Mouse (Mus musculus): ENCODE data around the gene Rimklb. TPM values are rescaled to one million over a fixed set of nuclear protein-coding genes. Genes with fewer than 3 reads are reported as not detected.

Gene Rimklb
- total and polyA plus RNA-seq, 2 experiments from 2014 or later: 120 to 134 TPM

- Histone ChIP-seq H3K36me3 (ENCODE audit: insufficient read depth, low read length) (no peaks in the 10 kb centered on the region), H3K27ac (ENCODE audit: low read depth, low read length) (no peak overlapping the region), H3K9me3 (ENCODE audit: low read length) (no peaks in the 10 kb centered on the region), H3K4me2 (ENCODE audit: low read depth, low read length, poor library complexity, severe bottlenecking) (no peak overlapping the region), H3K4me3 (ENCODE audit: low read depth, low read length) (no peak overlapping the region), H3K27me3 (ENCODE audit: insufficient read depth, low read length) (no peaks in the 10 kb centered on the region), H3K9ac (replicated peaks; ENCODE audit: low read length, poor library complexity, severe bottlenecking) (no peak overlapping the region), H3K4me1 (ENCODE audit: insufficient read depth, low read length) (no peaks in the 10 kb centered on the region)
- WGBS: 90% methylated on average over 8 of the region's 8 CpGs
- no peak for ATAC-seq (ENCODE audit: low FRiP score)
- no peak for DNase-seq (ENCODE audit: low spot score)
- no peak for TF ChIP-seq CTCF (IDR thresholded peaks at IDR 0.05)
Observed at GRCm38 (mm10) chr6:122411281-122411680, 87.3 kb downstream of the Rimklb start.

- Histone ChIP-seq H3K4me3 (ENCODE audit: low read depth, low read length) (no peak overlapping the region), H3K27me3 (ENCODE audit: insufficient read depth, low read length) (no peaks in the 10 kb centered on the region), H3K27ac (ENCODE audit: low read depth, low read length) (no peak overlapping the region), H3K4me1 (ENCODE audit: insufficient read depth, low read length) (no peaks in the 10 kb centered on the region), H3K4me2 (ENCODE audit: low read depth, low read length, poor library complexity, severe bottlenecking) (no peak overlapping the region), H3K36me3 (ENCODE audit: insufficient read depth, low read length) (no peaks in the 10 kb centered on the region), H3K9me3 (ENCODE audit: low read length) (no peaks in the 10 kb centered on the region), H3K9ac (replicated peaks; ENCODE audit: low read length, poor library complexity, severe bottlenecking) (no peak overlapping the region)
- ATAC-seq (ENCODE audit: low FRiP score) (no peak), DNase-seq (ENCODE audit: low spot score) (peak; percentile 62)
- peak; percentile 73 for TF ChIP-seq CTCF (IDR thresholded peaks at IDR 0.05)
- 18% methylated on average over 3 of the region's 3 CpGs for WGBS
Observed at GRCm38 (mm10) chr6:122402240-122402639, 96.3 kb downstream of the Rimklb start.

DNA sequence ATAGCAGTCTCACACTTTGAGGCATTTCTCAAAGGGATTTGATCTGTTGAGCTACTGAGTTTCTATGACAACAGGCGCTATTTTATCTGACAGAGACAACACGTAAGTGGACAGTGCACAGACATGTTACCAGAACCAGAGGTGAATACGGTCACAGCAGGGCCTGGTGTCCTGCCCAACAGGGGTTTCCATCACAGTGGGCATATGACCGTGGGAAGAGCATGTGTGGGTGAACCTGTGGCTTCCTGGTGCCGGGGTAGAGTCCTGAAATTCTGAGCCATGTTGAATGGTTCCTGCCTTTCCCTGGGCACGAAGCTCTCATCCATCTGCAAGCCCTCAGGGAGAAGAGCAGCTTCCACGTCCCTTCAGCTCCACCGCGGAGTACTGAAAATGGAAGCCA is 98.3 kb downstream of the Rimklb start:
- H3K4me3 ChIP-seq (ENCODE audit: low read depth, low read length): no peak overlapping the region
- ATAC-seq (ENCODE audit: low FRiP score): no peak
- H3K4me2 ChIP-seq (ENCODE audit: low read depth, low read length, poor library complexity, severe bottlenecking): no peak overlapping the region
- no peaks in the 10 kb centered on the region for H3K4me1 ChIP-seq (ENCODE audit: insufficient read depth, low read length)
- H3K27ac ChIP-seq (ENCODE audit: low read depth, low read length): no peak overlapping the region
- H3K27me3 ChIP-seq (ENCODE audit: insufficient read depth, low read length): no peaks in the 10 kb centered on the region
- no peaks in the 10 kb centered on the region for H3K36me3 ChIP-seq (ENCODE audit: insufficient read depth, low read length)
- no peak overlapping the region for H3K9ac ChIP-seq (replicated peaks; ENCODE audit: low read length, poor library complexity, severe bottlenecking)
- WGBS: 74% methylated on average over 9 of the region's 9 CpGs
- H3K9me3 ChIP-seq (ENCODE audit: low read length): no peaks in the 10 kb centered on the region
- TF ChIP-seq CTCF (IDR thresholded peaks at IDR 0.05): no peak
- DNase-seq (ENCODE audit: low spot score): no peak

Other genes starting within 250 kb of the Rimklb start
- 0.33 and 0.52 TPM in 2 replicates for gene Klrg1, start 215.9 kb downstream of the Rimklb start, total RNA-seq (2014; rRNA removed)
- 1.4 and 1.9 TPM in 2 replicates for gene Klrg1, start 215.9 kb downstream of the Rimklb start, polyA plus RNA-seq (2015; fragmentation: Nextera tagmentation; extraction: Ambion mirVana)
- 47.2 and 51.5 TPM in 2 replicates for gene M6pr, start 190.0 kb downstream of the Rimklb start, total RNA-seq (2014; rRNA removed)
- gene M6pr, start 190.0 kb downstream of the Rimklb start, polyA plus RNA-seq (2015; fragmentation: Nextera tagmentation; extraction: Ambion mirVana): 42.1 and 44.0 TPM in 2 replicates
- gene Phc1, start 158.2 kb downstream of the Rimklb start, total RNA-seq (2014; rRNA removed): 60.5 and 67.1 TPM in 2 replicates
- 24.7 and 26.8 TPM in 2 replicates for gene Phc1, start 158.2 kb downstream of the Rimklb start, polyA plus RNA-seq (2015; fragmentation: Nextera tagmentation; extraction: Ambion mirVana)
- 1.9 and 2.5 TPM in 2 replicates for gene Mfap5, start 7.1 kb upstream of the Rimklb start, total RNA-seq (2014; rRNA removed)
- gene Mfap5, start 7.1 kb upstream of the Rimklb start, polyA plus RNA-seq (2015; fragmentation: Nextera tagmentation; extraction: Ambion mirVana): 6.5 and 10.1 TPM in 2 replicates
- 0.11 and 1.3 TPM in 2 replicates for gene Aicda, start 55.0 kb upstream of the Rimklb start, total RNA-seq (2014; rRNA removed)
- gene Aicda, start 55.0 kb upstream of the Rimklb start, polyA plus RNA-seq (2015; fragmentation: Nextera tagmentation; extraction: Ambion mirVana): 0.49 and 0.53 TPM in 2 replicates
- gene Apobec1, start 103.7 kb upstream of the Rimklb start, total RNA-seq (2014; rRNA removed): 0.88 and 0.90 TPM in 2 replicates
- gene Apobec1, start 103.7 kb upstream of the Rimklb start, polyA plus RNA-seq (2015; fragmentation: Nextera tagmentation; extraction: Ambion mirVana): 1.7 and 2.1 TPM in 2 replicates
- not detected in 2 replicates for gene Gdf3, start 111.3 kb upstream of the Rimklb start, total RNA-seq (2014; rRNA removed)
- gene Gdf3, start 111.3 kb upstream of the Rimklb start, polyA plus RNA-seq (2015; fragmentation: Nextera tagmentation; extraction: Ambion mirVana): not detected in 2 replicates
- gene Dppa3, start 127.6 kb upstream of the Rimklb start, total RNA-seq (2014; rRNA removed): not detected in 2 replicates
- gene Dppa3, start 127.6 kb upstream of the Rimklb start, polyA plus RNA-seq (2015; fragmentation: Nextera tagmentation; extraction: Ambion mirVana): not detected in 2 replicates
- gene Nanog, start 208.7 kb upstream of the Rimklb start, total RNA-seq (2014; rRNA removed): 0.09 and 0.16 TPM in 2 replicates
- gene Nanog, start 208.7 kb upstream of the Rimklb start, polyA plus RNA-seq (2015; fragmentation: Nextera tagmentation; extraction: Ambion mirVana): 0.07 and 0.10 TPM in 2 replicates